Mouse (Mus musculus) testis, postnatal 14 days (tissue): ENCODE results near the gene Osbpl3.
A peak's percentile ranks its signal among the peaks of the same experiment; 100 is the strongest.

Source experiments
- DNase-seq: peaks from one replicate; pipeline ENCODE4 v3.0.0; 2021; ENCODE audit warnings: low spot score

The Osbpl3 gene

GRCm38 (mm10) chr6:50402872-50403271 lies 53.1 kb downstream of the Osbpl3 start:
- DNase-seq, result no peak

GRCm38 (mm10) chr6:50400234-50400633 lies 55.8 kb downstream of the Osbpl3 start:
- DNase-seq, result no peak

GRCm38 (mm10) chr6:50399427-50400195 lies 56.4 kb downstream of the Osbpl3 start:
- no peak for DNase-seq

- no peak for DNase-seq
Observed at GRCm38 (mm10) chr6:50398324-50398723, 57.7 kb downstream of the Osbpl3 start.

GRCm38 (mm10) chr6:50397116-50397515 lies 58.9 kb downstream of the Osbpl3 start:
- DNase-seq, result no peak

GRCm38 (mm10) chr6:50395641-50396312 lies 60.2 kb downstream of the Osbpl3 start:
- no peak for DNase-seq

- DNase-seq, result no peak
Observed at GRCm38 (mm10) chr6:50394432-50394831, 61.6 kb downstream of the Osbpl3 start.

GRCm38 (mm10) chr6:50393960-50394359 lies 62.0 kb downstream of the Osbpl3 start:
- no peak for DNase-seq

GRCm38 (mm10) chr6:50391951-50392350 lies 64.0 kb downstream of the Osbpl3 start:
- DNase-seq, result no peak

GRCm38 (mm10) chr6:50390313-50390712 lies 65.7 kb downstream of the Osbpl3 start:
- DNase-seq, result no peak

- DNase-seq, result no peak
Observed at GRCm38 (mm10) chr6:50387629-50388028, 68.4 kb downstream of the Osbpl3 start.

- DNase-seq, result no peak
Observed at GRCm38 (mm10) chr6:50386497-50386896, 69.5 kb downstream of the Osbpl3 start.

GRCm38 (mm10) chr6:50385451-50386013 lies 70.5 kb downstream of the Osbpl3 start:
- no peak for DNase-seq

- no peak for DNase-seq
Observed at GRCm38 (mm10) chr6:50382711-50383110, 73.3 kb downstream of the Osbpl3 start.

GRCm38 (mm10) chr6:50382196-50382595 lies 73.8 kb downstream of the Osbpl3 start:
- DNase-seq, result no peak

- DNase-seq, result peak; percentile 31
Observed at GRCm38 (mm10) chr6:50381504-50382091, 74.4 kb downstream of the Osbpl3 start.

GRCm38 (mm10) chr6:50379740-50380139 lies 76.3 kb downstream of the Osbpl3 start:
- no peak for DNase-seq

GRCm38 (mm10) chr6:50379136-50379535 lies 76.9 kb downstream of the Osbpl3 start:
- DNase-seq, result no peak

GRCm38 (mm10) chr6:50377742-50378720 lies 78.0 kb downstream of the Osbpl3 start:
- DNase-seq, result no peak

- DNase-seq, result no peak
Observed at GRCm38 (mm10) chr6:50376684-50377083, 79.3 kb downstream of the Osbpl3 start.
